Mouse (Mus musculus): Measurements from ENCODE around the gene Slc52a3. TPM values are rescaled to one million over a fixed set of nuclear protein-coding genes. Genes with fewer than 3 reads are reported as not detected.
A peak's percentile ranks its signal among the peaks of the same experiment; 100 is the strongest.

Slc52a3 gene
- polyA plus RNA-seq, 1 experiment from 2014 or later, result 0.43 TPM

DNA sequence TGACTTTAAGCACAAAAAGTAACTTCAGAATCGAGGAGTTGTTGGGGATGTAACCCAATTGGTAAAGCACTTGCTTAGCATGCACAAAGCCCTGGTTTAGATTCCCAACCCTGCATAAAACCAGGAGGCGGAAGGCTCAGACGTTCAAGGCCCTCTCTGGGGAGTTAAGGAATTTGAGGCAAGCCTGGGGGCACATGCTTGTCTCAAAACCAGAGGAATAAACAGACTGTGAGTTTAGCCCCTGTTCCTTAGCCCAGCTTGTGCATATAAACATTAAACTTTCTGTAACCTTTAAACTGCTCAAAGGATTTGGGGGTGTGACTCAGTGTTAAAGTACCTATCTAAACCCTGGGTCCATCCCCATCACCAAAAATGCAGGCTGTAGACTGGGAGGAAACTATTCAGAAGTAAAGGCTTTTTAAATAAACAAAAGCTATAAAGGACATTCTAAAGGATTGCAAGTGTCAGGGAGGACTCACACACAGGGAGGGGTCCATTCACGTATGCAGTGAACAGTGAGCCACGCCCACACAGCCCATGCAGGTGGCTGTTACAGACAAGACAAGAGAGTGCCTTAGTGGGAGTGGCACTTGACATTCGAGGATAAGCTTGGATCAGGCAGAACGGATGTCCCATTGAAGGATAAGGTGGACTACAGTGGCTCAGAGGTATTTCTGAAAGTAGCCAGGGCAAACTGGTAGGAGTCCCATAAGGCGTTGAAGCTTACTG, 1.6 kb downstream of the Slc52a3 start:
- no peak overlapping the region for H3K27ac ChIP-seq (ENCODE audit: low read depth)
- 55% methylated on average over 8 of the region's 8 CpGs for WGBS (ENCODE audit: insufficient replicate concordance)
- no peaks in the 10 kb centered on the region for H3K9me3 ChIP-seq (ENCODE audit: low read length)
- H3K36me3 ChIP-seq (replicated peaks; ENCODE audit: insufficient read depth, low read length), result no peaks in the 10 kb centered on the region
- H3K4me1 ChIP-seq (ENCODE audit: insufficient read depth), result peaks cover 15% of the 10 kb centered on the region
- TF ChIP-seq CTCF (IDR thresholded peaks at IDR 0.05; ENCODE audit: low read depth) (no peak), EP300 (IDR thresholded peaks at IDR 0.05; ENCODE audit: low read depth) (no peak)
- H3K4me3 ChIP-seq (ENCODE audit: low read depth, low read length), result no peak overlapping the region
- no peak overlapping the region for H3K4me2 ChIP-seq (ENCODE audit: low read depth, low read length)
- H3K9ac ChIP-seq (replicated peaks), result no peak overlapping the region
- no peak for ATAC-seq
- DNase-seq, result no peak
- peaks cover 8% of the 10 kb centered on the region; the same call in 1 of the 2 replicates for H3K27me3 ChIP-seq (ENCODE audit: insufficient read depth, low read length)

DNA sequence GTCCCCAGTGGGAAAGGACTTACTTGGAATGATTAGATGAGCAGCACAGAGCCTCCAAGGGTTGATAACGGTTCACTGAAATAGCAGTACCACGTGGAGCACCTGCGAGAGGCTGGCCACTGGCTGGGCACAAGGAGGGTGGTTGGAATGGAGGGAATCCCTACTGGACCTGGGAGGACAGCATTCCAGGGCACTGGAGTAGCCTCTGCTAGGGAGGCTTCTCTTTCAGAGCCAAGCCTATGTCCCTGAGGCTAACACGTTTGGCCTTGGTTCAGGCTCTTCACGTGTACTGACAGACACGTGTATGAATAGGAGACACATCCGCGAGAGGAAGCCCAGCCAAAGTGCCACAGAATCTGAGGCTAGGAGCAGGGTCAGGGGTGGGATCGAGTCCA, 2.2 kb downstream of the Slc52a3 start:
- DNase-seq (no peak), ATAC-seq (no peak)
- Histone ChIP-seq H3K4me1 (ENCODE audit: insufficient read depth) (peaks cover 15% of the 10 kb centered on the region), H3K4me3 (ENCODE audit: low read depth, low read length) (no peak overlapping the region), H3K4me2 (ENCODE audit: low read depth, low read length) (no peak overlapping the region), H3K9me3 (ENCODE audit: low read length) (no peaks in the 10 kb centered on the region), H3K36me3 (replicated peaks; ENCODE audit: insufficient read depth, low read length) (no peaks in the 10 kb centered on the region), H3K27me3 (ENCODE audit: insufficient read depth, low read length) (peaks cover 8% of the 10 kb centered on the region; the same call in 1 of the 2 replicates), H3K9ac (replicated peaks) (no peak overlapping the region), H3K27ac (ENCODE audit: low read depth) (no peak overlapping the region)
- WGBS (ENCODE audit: insufficient replicate concordance), result 58% methylated on average over 9 of the region's 9 CpGs
- no peak for TF ChIP-seq EP300 (IDR thresholded peaks at IDR 0.05; ENCODE audit: low read depth)
- TF ChIP-seq CTCF (IDR thresholded peaks at IDR 0.05; ENCODE audit: low read depth), result no peak

GRCm38 (mm10) chr2:151998932-151999331, 2.6 kb downstream of the Slc52a3 start:
- Histone ChIP-seq H3K4me2 (ENCODE audit: low read depth, low read length) (no peak overlapping the region), H3K4me1 (ENCODE audit: insufficient read depth) (peaks cover 15% of the 10 kb centered on the region), H3K27me3 (ENCODE audit: insufficient read depth, low read length) (peaks cover 8% of the 10 kb centered on the region; the same call in 1 of the 2 replicates), H3K4me3 (ENCODE audit: low read depth, low read length) (no peak overlapping the region), H3K9ac (replicated peaks) (no peak overlapping the region), H3K36me3 (replicated peaks; ENCODE audit: insufficient read depth, low read length) (no peaks in the 10 kb centered on the region), H3K27ac (ENCODE audit: low read depth) (no peak overlapping the region), H3K9me3 (ENCODE audit: low read length) (no peaks in the 10 kb centered on the region)
- 55% methylated on average over 4 of the region's 4 CpGs for WGBS (ENCODE audit: insufficient replicate concordance)
- no peak for TF ChIP-seq EP300 (IDR thresholded peaks at IDR 0.05; ENCODE audit: low read depth)
- no peak for TF ChIP-seq CTCF (IDR thresholded peaks at IDR 0.05; ENCODE audit: low read depth)
- DNase-seq, result no peak
- ATAC-seq, result no peak

GRCm38 (mm10) chr2:151999669-152000290, 3.5 kb downstream of the Slc52a3 start:
- Histone ChIP-seq H3K4me2 (ENCODE audit: low read depth, low read length) (no peak overlapping the region), H3K9ac (replicated peaks) (no peak overlapping the region), H3K36me3 (replicated peaks; ENCODE audit: insufficient read depth, low read length) (no peaks in the 10 kb centered on the region), H3K27ac (ENCODE audit: low read depth) (no peak overlapping the region), H3K9me3 (ENCODE audit: low read length) (no peaks in the 10 kb centered on the region), H3K4me3 (ENCODE audit: low read depth, low read length) (no peak overlapping the region), H3K27me3 (ENCODE audit: insufficient read depth, low read length) (peaks cover 8% of the 10 kb centered on the region; the same call in 1 of the 2 replicates), H3K4me1 (ENCODE audit: insufficient read depth) (peaks cover 10% of the 10 kb centered on the region)
- DNase-seq, result no peak
- ATAC-seq, result no peak
- 34% methylated on average over 19 of the region's 20 CpGs for whole genome bisulfite sequencing (ENCODE audit: insufficient replicate concordance)
- TF ChIP-seq CTCF (IDR thresholded peaks at IDR 0.05; ENCODE audit: low read depth), result no peak
- no peak for TF ChIP-seq EP300 (IDR thresholded peaks at IDR 0.05; ENCODE audit: low read depth)

DNA sequence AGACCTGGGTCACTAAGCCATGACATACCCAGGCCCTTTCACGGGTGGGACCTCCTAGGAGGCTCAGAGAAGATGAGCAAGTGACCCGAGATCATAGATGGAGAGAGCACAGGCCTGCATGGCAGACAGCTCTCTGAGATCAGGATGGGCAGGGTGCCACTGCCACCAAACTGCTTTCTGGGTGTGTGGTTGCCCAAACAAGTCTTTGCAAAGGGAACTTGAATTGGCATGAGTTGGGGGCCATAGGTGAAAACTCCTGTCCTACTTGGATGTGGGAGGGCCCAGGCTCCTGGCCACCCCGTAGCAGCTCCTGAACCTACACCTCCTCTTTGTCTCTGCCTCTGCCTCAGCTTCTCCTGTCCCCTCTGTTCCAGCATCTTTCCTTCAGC, 4.0 kb downstream of the Slc52a3 start:
- peaks cover 10% of the 10 kb centered on the region for H3K4me1 ChIP-seq (ENCODE audit: insufficient read depth)
- TF ChIP-seq EP300 (IDR thresholded peaks at IDR 0.05; ENCODE audit: low read depth) (no peak), CTCF (IDR thresholded peaks at IDR 0.05; ENCODE audit: low read depth) (no peak)
- no peaks in the 10 kb centered on the region for H3K9me3 ChIP-seq (ENCODE audit: low read length)
- peaks cover 8% of the 10 kb centered on the region; the same call in 1 of the 2 replicates for H3K27me3 ChIP-seq (ENCODE audit: insufficient read depth, low read length)
- WGBS (ENCODE audit: insufficient replicate concordance), result 60% methylated on average over 3 of the region's 3 CpGs
- no peak overlapping the region for H3K27ac ChIP-seq (ENCODE audit: low read depth)
- ATAC-seq (no peak), DNase-seq (no peak)
- H3K4me2 ChIP-seq (ENCODE audit: low read depth, low read length), result no peak overlapping the region
- no peak overlapping the region for H3K4me3 ChIP-seq (ENCODE audit: low read depth, low read length)
- H3K36me3 ChIP-seq (replicated peaks; ENCODE audit: insufficient read depth, low read length), result no peaks in the 10 kb centered on the region
- H3K9ac ChIP-seq (replicated peaks), result no peak overlapping the region

DNA sequence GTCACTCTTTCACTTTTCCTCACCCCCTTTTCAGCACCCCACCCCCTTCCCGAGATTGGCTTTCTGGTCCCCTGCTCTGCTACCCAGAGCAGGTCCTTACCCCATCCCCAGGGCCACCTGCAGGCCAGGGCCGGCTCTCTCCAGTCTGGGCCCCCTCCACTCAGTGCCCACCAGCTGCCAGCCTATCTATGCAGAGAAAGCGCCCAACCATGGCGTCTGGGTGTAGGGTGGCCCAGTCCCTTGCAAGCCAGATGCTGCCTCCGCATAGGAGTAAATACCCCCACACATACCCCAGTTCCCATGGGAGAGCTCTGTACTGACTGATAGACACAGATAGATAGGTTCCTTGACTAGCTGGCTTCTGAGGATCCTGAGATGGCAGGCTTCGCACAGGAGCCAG, 4.4 kb downstream of the Slc52a3 start:
- Histone ChIP-seq H3K4me1 (ENCODE audit: insufficient read depth) (peaks cover 10% of the 10 kb centered on the region), H3K27ac (ENCODE audit: low read depth) (no peak overlapping the region), H3K9ac (replicated peaks) (no peak overlapping the region), H3K36me3 (replicated peaks; ENCODE audit: insufficient read depth, low read length) (no peaks in the 10 kb centered on the region), H3K9me3 (ENCODE audit: low read length) (no peaks in the 10 kb centered on the region), H3K27me3 (ENCODE audit: insufficient read depth, low read length) (peaks cover 8% of the 10 kb centered on the region; the same call in 1 of the 2 replicates), H3K4me3 (ENCODE audit: low read depth, low read length) (no peak overlapping the region), H3K4me2 (ENCODE audit: low read depth, low read length) (no peak overlapping the region)
- TF ChIP-seq CTCF (IDR thresholded peaks at IDR 0.05; ENCODE audit: low read depth) (no peak), EP300 (IDR thresholded peaks at IDR 0.05; ENCODE audit: low read depth) (no peak)
- WGBS (ENCODE audit: insufficient replicate concordance), result 59% methylated on average over 6 of the region's 6 CpGs
- ATAC-seq (peak; percentile 58), DNase-seq (peak; percentile 39)
